Mouse (Mus musculus) lung, adult 2 months (tissue): Measurements from ENCODE around the gene Epb41l3. TPM values are rescaled to one million over a fixed set of nuclear protein-coding genes. Genes with fewer than 3 reads are reported as not detected.

Experiments
- DNase-seq: peaks from one replicate; pipeline ENCODE4 v3.0.0; 2022
- H3K4me1 ChIP-seq: fragments of 200-500 bp; 2 replicates; pipeline ENCODE4 v1.6.1; 2011; ENCODE audit warnings: low read length; ENCODE audit not compliant: control insufficient read depth, insufficient read depth
- H3K4me3 ChIP-seq: fragments of 200-500 bp; replicated peaks from 2 replicates; pipeline ENCODE3; 2011; ENCODE audit warnings: low read depth, mild to moderate bottlenecking, control low read depth, low read length; ENCODE audit errors: extremely low read depth
- CTCF ChIP-seq: fragments of 200-500 bp; IDR thresholded peaks from 2 replicates; pipeline ENCODE4 v1.5.1; 2011; ENCODE audit warnings: mild to moderate bottlenecking, low read length, control low read depth; ENCODE audit not compliant: insufficient read depth
- POLR2A ChIP-seq: fragments of 200-500 bp; IDR thresholded peaks from 2 replicates; pipeline ENCODE4 v1.6.1; 2011; ENCODE audit warnings: low read depth, mild to moderate bottlenecking, control low read depth, low read length, borderline replicate concordance; ENCODE audit errors: extremely low read depth
- WGBS: fragments of 180-500 bp; shearing (Covaris S2); methylation state at CpG from one replicate; pipeline ENCODE4 v1.1.7; 2018; 5-methylcytosine and 5-hydroxymethylcytosine counted together
- polyA plus RNA-seq: library from polyadenylated mRNA; depleted of rRNA; stranded (reverse); fragments of >200 nt; gene quantifications from 2 replicates; pipeline ENCODE4 v1.2.3, GENCODE M21; 2012

The Epb41l3 gene
- polyA plus RNA-seq, 1 experiment, result 7.2 TPM

DNA sequence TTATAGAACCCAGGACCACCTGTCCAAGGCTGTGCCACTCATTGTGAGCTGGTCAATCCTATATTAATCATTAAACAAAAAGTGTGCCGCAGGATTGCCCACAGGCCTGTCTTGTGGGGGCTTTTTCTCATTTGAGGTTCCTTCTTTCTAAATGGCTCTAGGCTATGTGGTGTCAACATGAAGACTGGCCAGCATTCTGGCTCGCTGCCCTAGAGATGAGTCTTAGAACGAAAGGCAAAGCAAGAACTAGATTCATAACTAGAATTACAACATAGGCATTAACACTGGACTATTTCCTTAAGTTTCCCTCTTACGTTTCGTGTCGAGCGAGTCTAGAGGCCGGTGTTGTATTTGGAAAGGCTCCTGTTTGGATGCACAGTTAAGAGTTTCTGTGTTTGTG is 125.5 kb downstream of the Epb41l3 start:
- Histone ChIP-seq H3K4me1 (no peaks in the 10 kb centered on the region), H3K4me3 (no peak overlapping the region)
- TF ChIP-seq POLR2A (no peak), CTCF (no peak)
- DNase-seq, result no peak
- 88% methylated on average over 8 of the region's 8 CpGs for WGBS

DNA sequence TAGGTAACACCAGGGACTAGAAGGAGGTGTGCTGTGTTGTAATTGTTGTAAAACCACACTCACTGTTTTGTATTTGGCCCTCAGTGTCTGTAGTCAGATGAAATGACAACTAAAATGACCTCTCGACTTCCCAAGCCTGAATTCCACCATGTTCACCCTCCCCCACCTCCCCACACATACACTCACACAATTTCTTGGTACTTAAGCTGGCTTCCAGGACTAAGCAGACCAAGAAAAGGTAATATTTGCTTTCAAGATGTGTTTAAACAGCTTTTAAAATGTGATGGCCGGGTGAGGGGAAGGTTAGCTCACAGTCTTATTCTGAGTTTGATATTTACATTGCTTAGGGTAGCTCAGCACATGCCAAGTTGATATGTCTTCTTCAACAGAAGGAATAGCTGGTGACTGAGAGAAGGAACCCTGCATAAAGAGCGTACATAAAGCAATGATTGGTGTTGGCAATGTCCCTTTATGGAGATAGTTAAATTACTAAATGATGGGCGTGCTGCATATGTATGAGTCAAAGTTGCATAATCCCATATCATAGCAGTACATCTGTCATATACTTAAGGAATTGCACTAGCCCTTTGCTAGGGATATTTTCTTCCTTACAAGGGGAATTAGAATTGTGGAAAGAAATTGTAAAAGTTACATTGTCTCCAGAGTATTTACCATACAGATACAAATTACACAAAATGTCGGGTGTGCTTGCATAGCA is 130.0 kb downstream of the Epb41l3 start:
- TF ChIP-seq CTCF, result no peak
- no peak for TF ChIP-seq POLR2A
- WGBS, result 63% methylated on average over 5 of the region's 5 CpGs
- no peaks in the 10 kb centered on the region for H3K4me1 ChIP-seq
- no peak for DNase-seq
- no peak overlapping the region for H3K4me3 ChIP-seq

DNA sequence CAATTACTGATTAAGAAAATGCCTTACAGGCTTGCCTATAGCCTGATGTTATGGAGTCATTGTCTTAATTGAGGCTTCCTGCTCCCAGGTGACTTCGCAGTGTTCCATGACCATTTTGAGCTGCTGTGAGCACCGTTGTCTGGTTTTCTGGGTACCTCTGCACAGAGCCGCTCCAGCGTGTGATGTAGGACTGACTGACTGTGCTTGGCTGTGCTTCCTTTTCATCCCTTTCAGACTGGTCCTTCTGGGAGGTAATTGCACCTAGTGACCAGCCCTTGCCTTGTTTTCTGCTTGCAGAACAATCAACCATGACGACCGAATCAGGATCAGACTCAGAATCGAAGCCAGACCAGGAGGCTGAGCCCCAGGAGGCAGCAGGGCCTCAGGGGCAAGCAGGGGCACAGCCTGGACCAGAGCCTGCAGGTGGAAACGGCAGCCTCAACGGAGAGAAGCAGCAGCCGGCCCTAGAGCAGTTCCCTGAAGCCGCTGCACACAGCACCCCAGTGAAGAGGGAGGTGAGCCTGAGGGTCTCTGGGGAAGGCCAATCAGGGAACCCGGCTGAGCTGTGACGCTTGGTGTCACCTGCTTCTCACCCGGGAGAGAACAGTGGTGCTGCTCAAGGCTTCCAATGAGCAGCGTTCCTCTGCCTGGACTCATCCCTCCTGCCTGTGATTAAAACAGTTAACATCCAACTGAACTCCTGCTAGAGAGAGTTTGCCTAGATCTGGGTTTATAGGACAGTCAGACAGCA is 132.3 kb downstream of the Epb41l3 start:
- DNase-seq, result no peak
- WGBS, result 71% methylated on average over 15 of the region's 15 CpGs
- TF ChIP-seq CTCF (no peak), POLR2A (no peak)
- Histone ChIP-seq H3K4me3 (no peak overlapping the region), H3K4me1 (no peaks in the 10 kb centered on the region)

DNA sequence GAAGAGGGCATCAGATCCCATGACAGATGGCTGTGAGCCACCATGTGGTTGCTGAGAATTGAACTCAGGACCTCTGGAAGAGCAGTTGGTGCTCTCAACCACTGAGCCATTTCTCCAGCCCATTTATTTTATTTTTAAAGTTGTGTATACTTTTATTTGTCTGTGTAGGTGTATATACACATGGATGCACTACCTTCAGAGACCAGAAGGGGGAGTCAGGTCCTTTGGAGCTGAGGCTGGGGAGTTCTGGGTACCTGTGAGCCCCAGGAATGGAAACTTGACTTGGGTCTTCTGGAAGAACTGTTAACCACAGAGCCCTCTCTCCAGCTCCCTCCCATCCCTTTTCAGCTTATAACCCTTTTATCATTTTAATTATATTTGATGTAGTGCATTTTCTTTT is 135.6 kb downstream of the Epb41l3 start:
- TF ChIP-seq CTCF (no peak), POLR2A (no peak)
- Histone ChIP-seq H3K4me1 (no peaks in the 10 kb centered on the region), H3K4me3 (no peak overlapping the region)
- DNase-seq, result no peak

DNA sequence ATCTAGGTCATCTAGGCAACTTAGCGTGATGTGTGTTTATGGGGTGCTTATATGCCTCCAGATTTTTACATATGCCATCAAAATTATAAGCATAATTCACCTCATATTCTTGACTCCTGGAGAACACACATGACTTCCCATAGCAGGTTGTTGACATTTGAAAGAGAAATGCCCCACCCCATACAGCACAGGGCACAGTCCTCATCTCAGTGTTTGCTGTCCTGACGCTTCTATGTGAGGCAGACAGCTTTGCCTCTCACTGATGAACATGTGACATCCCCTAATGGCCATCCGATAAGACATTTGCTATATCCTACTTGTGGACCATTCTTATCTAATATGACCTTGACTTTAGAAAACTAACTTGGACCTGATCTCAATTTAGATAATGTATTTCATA is 140.6 kb downstream of the Epb41l3 start:
- Histone ChIP-seq H3K4me3 (no peak overlapping the region), H3K4me1 (no peaks in the 10 kb centered on the region)
- 88% methylated on average over 3 of the region's 3 CpGs for WGBS
- DNase-seq, result no peak
- no peak for TF ChIP-seq CTCF
- TF ChIP-seq POLR2A, result no peak

DNA sequence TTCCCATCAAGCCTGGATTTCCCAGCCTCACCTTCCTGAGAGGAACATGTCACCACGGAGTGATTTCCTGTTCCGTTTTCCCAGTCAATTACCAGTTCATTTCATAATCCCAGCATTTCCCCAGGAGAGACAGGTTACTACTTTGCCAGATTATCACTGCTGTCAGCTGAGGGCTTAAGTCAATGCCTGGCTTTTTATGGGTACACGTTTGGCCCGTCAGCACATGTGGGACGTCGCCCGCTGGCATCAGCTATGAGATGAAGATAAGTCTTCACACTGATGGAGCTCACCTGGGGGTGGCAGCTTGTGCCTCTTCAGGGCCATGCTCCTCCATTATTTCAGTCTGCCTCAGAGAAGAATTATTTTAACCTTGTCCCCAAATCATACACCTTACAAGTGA is 145.4 kb downstream of the Epb41l3 start:
- no peak for DNase-seq
- no peak for TF ChIP-seq POLR2A
- TF ChIP-seq CTCF, result no peak
- WGBS, result 68% methylated on average over 7 of the region's 7 CpGs
- Histone ChIP-seq H3K4me3 (no peak overlapping the region), H3K4me1 (peaks cover 6% of the 10 kb centered on the region)

DNA sequence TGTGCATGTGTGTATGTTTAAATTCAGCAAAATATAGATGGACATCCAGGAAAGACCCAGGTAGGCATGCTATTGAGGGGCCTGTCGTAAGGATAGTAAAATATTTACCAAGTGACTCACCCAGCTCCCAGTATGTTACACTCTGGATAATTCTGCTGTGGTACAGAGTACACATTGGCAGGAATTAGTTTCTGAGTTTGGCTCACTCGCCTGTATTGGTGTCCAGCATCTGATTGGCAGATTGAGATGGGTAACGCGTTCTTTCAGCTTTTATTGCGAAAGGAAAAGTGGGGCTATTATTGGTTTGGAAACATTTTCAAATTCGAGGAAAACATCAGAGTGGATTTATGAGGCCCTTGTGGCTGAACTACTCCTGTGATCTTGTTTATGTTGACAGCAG is 145.9 kb downstream of the Epb41l3 start:
- Histone ChIP-seq H3K4me3 (no peak overlapping the region), H3K4me1 (peaks cover 6% of the 10 kb centered on the region)
- no peak for TF ChIP-seq POLR2A
- TF ChIP-seq CTCF, result no peak
- WGBS, result 37% methylated on average over 6 of the region's 6 CpGs
- DNase-seq, result no peak

DNA sequence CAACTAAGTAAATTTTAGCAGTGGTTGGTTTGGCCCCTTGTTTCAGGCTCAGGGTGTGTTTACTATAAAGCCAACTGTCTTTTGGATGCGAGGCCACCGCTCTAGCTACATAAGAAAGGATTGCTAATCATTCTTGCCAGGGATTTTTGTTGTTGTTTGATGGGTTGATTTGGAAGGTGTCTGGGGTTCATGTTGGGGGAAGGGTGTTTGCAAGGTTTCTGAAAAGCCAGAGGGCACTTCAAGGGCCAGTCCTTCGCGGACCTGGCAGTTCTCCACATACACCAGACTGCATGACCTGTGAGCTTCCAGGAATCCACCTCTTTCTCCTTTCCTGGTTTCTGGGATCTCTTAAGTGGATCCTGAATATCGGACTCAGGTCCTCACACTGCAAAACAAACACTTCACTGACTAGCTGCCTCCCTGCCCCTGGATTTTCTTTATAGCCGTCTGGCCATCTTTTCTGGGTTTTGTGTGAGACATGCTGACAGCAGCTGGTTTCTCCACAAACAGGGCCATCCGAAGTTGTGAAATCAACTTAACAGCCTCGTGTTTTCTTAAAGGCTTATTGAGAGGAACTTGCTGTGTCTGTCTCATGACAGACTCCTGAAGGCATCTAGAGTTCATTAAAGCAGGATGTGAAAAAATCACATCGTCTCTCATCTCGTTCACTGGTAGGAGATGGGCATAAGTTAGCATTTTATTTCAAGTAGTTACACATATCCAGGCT is 146.6 kb downstream of the Epb41l3 start:
- H3K4me1 ChIP-seq, result peaks cover 6% of the 10 kb centered on the region
- no peak for DNase-seq
- TF ChIP-seq POLR2A (no peak), CTCF (no peak)
- 25% methylated on average over 10 of the region's 10 CpGs for WGBS
- no peak overlapping the region for H3K4me3 ChIP-seq

DNA sequence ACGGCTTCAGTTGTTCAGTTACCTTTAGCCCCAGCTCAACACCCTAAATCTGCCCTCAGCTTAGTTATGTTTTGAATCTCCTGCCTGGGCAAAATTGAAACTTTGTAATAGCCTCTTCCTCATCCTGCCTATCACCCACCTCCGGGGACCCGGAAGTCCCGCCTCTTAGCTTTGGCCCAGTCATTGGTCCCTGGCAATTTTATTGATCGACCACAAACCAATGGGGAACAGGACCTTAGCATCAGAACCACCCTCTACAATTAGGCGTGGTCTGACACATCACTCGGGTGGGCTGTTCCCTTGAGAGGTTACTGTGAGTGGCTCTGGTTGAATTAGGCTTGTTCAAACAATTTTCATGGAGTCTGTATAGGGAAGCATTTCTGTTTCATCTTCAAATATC is 150.5 kb downstream of the Epb41l3 start:
- TF ChIP-seq CTCF, result no peak
- TF ChIP-seq POLR2A, result no peak
- no peak overlapping the region for H3K4me3 ChIP-seq
- peaks cover 6% of the 10 kb centered on the region for H3K4me1 ChIP-seq
- WGBS, result 87% methylated on average over 7 of the region's 7 CpGs
- no peak for DNase-seq
